Mouse (Mus musculus) layer of hippocampus, postnatal 10 days (tissue): ENCODE measurements around the gene Snrpd3. TPM values are rescaled to one million over a fixed set of nuclear protein-coding genes. Genes with fewer than 3 reads are reported as not detected.
A peak's percentile ranks its signal among the peaks of the same experiment; 100 is the strongest.
"Not testable (repeated sequence)": the region's sequence is repeated elsewhere in the genome, so short reads cannot be mapped to it uniquely, and the experiment has no call there.

Experiments
- DNase-seq, 2 experiments: peaks; one replicate each; pipeline ENCODE4 v3.0.0; 2021; ENCODE audit warnings: low spot score in 2 of 2
- total RNA-seq, 2 experiments: library from RNA; stranded (reverse); gene quantifications; 2 replicates each; pipeline ENCODE4 v1.2.3; 2021

The Snrpd3 gene
- total RNA-seq, 2 experiments from 2014 or later: 98.1 to 109 TPM

DNA sequence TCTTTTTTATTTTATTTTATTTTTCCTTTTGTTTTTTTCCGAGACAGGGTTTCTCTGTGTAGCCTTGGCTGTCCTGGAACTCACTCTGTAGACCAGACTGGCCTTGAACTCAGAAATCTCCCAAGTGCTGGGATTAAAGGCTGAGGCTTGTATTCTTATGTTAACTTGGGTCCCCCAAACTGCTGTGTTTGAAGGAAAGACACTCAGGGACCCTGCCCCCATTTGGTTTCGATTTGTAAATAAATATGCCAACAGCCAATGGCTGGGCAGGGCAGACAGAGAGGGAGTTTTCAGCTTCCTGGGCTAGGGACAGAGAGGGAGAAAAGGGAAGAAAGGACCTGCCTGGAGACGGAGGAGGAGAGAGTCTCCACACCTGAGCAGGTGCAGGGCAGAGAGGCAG, 17.6 kb upstream of the Snrpd3 start:
- no peak for DNase-seq

DNA sequence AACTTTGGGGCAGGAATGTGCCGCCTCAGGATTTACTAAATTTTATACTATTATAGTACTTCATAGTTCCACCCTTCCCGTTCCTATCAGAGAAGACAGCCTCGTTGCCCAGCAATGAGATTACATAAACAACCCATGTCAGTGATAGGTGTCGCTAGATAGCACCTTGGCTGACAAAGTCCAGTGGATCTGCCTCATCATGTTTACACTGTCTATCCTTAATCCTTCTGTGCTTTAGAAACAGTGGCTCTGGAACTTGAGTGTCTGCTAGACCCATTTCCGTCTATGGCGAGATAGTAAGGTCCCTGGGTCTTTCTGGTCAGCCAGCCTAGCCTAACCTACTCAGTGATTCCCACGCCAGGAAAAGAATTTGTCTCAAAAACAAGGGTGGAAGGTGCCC, 17.0 kb upstream of the Snrpd3 start:
- DNase-seq: no peak

DNA sequence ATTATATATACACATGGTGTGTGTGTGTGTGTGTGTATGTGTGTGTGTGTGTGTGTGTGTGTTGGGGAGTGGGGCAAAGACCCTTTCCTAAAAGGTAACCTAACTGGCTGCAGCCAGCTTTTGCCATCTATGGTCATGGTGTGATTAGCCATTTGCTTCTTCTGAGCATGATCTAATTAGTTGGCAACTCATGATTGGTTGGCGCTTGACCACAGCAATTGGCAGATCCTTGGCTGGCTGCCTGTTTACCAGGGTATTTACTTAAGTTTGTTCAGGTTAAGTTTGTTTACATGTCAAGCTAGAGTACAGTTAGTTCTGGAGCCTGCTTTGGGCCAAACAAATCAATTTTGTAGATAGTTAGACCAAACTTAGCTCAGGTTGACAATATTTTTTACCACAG, 15.7 kb upstream of the Snrpd3 start:
- DNase-seq: no peak

DNA sequence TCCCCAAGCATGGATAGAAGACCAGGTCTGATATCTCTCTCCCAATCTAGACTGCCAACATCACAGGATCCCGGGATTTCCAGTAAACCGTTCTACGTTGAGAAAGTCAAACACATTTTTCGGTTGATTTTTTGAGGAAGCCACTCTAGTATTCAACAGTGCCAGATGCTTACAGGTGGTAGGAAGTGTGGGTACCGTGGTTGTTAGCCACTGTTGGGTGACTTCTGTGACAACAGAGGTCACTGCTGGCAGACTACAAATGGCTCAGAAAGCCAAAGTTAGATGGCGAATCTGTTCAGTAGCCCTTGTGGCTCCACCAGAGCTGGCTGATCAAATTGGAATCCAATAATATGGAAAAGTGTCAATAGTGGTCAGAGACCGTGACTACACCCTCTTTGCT, 13.7 kb upstream of the Snrpd3 start:
- DNase-seq: no peak

DNA sequence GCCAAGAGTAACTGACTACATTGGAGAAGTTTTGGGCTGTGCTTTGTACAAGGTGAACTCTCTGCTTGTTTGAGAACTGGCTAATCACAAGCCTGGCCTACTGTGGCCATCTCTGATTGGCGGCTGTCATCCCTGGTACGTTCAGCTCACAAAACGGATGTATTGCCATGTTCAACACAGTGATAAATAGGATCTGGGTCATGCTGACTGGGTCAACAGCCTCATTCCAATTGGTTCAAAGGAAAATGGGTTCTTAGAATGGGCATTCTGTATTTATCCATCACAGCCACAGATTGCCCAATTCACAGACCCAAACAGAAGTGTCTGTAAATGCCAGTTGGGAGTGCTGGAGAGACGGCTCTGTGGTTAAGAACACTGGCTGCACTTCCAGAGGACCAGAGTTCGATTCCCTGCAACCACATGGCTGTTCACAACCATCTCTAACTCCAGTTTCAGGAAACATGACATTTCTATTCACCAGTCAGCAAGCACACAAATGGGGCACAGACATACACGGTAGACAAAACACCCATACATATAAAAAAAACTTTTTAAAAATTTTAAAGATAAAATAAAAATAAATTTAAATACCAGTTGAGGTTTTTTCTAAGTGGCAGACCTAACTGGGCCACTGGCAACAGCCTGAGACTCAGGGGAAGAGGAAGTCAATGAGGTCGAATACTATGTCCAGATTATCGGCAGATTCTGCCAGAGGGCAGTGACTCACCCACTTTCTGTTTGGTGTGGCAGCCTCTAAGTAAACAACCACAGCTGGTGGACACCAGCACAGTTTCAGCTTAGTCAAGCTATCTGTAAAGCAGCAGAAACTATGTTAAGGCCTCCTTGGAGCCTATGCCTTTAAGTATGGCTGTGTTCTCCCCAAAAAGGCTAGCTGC, 12.9 kb upstream of the Snrpd3 start:
- no peak for DNase-seq

DNA sequence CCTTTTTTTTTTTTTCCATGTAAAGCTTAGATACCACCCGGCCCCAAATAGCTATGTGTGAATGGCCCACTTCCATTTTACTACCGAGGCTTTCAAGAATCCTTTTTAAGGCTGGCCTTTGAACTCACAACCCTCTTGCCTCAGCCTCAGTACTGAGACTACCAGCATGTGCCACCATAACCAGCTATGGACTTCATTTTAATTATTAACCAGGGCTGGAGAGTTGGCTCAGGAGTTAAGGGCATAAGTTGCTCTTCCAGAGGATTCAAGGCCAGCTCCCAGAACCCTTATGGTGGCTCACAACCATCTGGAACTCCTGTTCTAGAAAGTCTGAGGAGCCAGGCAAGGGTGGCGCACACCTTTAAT, 12.2 kb upstream of the Snrpd3 start:
- DNase-seq: no peak

DNA sequence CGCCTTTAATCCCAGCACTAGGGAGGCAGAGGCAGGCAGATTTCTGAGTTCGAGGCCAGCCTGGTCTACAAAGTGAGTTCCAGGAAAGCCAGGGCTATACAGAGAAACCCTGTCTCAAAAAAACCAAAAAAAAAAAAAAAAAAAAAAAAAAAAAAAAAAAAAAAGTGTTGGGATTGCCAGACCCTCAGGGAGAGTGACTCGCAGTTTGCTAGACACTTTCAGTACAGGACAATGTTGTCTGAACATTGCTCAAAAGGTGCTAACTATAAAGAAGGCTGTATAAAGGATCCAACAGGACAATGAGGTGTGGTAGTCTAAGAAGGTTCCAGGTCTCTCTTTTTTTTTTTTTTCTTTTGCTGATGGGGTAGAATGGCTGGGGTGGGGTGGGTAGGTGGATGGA, 11.4 kb upstream of the Snrpd3 start:
- not testable (repeated sequence) for DNase-seq

DNA sequence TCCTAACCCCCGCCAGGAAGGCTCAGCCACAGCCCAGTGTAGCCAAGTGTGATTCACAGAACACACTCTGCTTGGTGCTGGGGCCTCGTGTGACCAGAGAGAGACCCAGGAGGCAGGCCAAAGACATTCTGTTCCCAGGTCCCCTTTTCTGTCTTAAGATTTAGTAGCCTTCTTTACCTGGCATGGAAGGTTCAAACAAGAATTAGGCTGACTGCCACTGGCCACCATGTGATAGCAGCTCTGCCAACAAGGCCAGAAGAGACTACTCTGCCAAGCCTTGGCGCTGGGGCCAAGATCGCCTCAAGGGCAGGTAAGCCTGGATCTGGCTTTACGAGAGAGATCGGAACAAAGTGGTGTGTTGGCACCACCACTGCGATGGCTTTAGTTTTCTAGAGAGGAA, 6.9 kb upstream of the Snrpd3 start:
- no peak for DNase-seq

DNA sequence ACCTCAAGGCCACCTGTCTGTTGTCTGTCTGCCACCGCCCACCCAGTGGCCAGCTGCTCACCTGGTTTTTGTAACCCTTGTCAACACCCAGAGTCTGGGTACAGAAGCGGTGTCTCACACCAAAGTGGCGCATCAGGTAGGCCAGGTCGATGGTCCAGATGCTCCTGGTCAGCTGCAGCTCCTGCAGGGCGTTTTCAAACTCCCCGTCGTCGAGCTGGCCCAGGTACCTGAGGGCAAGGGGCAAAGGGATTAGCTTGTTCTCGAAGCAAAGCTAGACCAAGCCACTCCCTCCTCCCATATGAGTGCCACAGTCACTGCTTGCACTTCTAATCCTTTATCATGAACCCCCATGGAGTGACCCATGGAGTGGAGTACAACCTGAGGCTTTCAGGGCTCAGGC, 6.3 kb upstream of the Snrpd3 start:
- DNase-seq: no peak

DNA sequence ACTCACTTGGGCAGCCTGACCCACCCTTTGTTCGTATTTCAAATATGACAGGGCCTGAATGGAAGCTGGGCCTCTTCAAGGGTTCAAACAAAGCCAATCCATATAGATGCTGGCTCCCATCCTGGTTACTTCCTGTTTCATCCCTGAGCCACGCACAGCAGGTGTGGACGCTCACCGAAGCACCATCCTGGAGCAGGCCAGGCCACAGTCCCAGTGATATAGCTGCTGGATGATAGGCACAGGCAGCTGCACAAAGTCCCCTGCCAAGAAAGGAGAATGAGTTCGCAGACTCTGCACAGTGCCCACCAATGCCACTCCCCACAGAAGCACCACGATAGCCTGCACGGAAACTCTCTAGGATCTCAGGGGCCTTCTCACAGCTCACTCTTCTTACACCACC, 5.5 kb upstream of the Snrpd3 start:
- no peak for DNase-seq

DNA sequence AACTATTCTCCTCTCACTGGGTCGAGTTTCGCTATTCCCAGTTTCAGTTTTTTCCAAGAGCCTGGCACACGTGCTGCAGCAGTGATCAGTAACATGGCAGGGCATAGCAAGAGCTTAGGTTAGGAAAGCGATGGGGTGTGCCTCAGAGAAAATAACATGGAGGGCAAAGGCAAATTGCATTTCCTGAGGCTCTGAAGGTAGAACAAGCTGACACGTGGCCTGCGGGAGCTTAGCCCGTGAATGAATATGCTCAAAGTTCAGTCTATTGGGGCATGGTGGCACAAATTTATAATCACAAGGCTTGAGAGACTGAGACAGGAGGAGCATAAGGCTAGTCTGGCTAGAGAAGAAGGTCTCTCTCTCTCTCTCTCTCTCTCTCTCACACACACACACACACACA, 4.6 kb upstream of the Snrpd3 start:
- DNase-seq: no peak

DNA sequence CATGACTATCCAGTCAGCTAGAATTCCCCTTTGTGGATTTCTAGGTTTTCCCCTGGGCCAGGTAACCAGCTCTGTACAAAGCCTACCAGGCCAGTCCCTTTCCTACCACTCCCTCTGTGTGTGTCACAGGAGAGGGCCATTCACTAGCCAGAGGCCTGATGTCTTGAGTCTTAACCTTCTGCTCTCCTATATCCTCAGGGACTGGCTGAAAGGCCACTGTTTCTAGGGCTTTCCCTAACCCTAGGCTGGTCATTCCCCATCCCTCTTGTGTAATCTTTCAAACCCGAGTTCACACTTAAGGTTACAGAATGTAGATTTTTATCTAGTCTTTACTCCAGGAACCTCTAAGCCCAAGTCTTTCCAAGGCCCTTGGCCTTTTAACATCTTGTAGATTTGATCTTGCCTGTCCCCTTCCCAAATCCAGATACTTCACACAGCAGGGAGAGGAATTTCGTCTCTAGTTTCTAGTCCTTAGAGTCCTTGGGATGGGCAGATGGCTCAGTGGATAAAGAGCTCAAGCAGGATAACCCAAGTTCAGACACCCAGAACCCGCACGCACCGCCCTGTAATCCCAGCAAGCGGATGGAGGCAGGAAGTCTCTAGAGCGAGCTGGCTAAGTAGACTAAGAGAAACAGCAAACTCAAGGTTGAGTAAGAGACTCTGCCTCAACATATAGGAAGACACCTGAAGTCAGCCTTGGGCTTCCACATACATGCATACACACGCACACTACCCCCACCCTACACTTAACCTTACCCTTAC, 3.9 kb upstream of the Snrpd3 start:
- no peak for DNase-seq

DNA sequence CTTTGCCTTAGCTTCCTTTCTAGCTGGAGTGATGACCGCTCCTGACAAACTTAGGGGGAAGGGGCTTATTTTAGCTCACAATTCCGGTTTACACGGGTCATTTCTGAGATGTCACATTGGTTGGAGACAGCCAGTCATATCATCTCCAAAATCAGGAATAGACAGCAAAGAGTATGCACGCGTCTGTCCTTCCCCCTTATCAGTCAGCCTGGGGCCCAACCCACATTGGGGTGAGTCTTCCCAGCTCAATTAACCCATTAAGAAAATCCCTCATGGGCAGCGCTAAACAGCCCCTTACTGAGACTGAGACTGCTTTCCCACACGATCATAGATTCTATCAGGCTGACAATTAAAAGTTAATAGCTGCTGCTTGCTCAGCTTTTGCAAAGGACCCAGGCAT, 3.0 kb upstream of the Snrpd3 start:
- DNase-seq: no peak

DNA sequence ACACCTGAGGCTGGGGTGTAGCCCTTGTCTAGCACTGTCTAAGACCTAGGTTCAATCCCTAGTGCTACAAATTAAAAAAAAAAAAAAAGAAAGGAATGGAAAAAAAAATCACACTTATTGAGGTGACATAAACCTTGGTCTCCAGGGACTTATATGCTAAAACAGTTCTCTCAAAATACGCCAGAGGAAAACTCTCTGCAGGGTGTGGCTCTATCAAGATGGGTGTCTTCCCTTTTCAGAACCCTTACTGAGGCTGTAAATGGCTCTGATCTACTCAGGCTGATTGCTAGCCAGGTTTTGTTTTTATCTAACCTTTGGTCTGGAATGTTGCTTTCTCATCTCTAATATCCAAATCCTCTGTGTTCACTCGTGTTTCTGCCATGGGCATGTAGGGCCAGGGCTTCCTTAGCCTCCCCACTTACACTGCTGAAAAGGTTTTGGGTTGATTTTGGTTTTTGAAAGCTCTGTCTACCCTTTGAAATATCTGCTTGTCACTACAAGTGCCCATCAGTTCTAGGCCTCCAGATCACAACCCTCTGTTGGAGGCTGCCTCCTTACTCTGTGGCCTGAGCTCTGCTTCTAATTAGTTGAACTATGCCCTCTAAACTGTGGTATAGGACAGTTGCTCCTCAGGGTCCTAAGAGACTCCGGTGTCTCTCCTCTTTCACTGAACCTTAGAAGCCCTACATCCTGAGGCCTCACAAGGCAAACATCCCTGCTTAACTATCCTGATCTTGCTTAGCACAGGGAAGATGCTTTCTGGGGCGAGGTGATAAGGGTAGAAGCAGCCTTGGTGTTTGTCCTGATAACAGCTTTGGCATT, 1.9 kb upstream of the Snrpd3 start:
- no peak for DNase-seq

DNA sequence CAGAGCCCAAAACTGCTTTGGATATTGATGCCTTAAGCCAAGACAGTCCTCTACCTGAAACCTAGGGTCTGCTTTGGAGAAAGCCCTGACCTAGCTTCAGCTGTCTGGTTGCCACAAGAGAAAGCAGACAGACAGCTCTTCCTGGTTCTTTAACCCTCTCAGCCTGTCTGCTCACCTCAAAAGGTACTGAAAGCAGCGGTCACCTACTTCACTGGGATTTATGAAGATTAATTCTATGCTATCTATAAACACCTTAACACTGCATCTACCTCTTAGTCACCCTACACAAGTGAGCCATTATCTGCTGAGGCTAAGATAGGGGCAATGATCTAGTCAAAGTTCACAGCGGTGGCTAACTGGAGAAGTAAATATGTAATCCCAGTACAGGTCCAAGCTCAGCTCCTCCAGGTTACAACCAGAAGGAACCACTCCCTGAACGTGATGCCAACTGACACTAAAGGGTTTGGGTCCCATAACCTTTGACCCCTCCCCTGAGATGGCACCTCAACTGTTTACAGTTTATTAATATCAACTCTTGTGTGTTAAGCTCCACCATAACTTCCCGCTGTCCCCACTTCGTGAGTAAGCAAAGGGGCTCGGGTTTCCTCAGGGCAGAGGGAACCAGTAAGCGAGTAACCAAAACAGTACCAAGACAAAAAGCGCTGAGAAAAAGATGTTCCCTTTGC, 1.2 kb upstream of the Snrpd3 start:
- DNase-seq: no peak

DNA sequence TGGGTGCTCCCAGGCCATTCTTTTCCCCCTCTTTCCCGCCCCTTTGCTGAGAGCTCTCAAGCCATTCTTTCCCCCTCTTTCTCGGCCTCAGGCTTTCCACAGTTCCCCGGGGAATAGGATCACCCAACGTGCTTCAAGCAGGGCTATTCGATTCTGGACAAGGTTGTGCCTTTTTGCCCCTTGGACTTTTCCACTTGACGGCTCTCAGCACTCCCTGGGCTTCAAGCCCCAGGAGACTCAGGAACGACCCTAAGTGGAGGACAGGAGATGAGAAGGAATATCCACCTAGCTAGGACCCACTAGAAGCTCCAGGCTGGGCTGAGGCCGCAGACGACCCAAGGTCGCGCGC, 653 bp upstream of the Snrpd3 start:
- DNase-seq: no peak

DNA sequence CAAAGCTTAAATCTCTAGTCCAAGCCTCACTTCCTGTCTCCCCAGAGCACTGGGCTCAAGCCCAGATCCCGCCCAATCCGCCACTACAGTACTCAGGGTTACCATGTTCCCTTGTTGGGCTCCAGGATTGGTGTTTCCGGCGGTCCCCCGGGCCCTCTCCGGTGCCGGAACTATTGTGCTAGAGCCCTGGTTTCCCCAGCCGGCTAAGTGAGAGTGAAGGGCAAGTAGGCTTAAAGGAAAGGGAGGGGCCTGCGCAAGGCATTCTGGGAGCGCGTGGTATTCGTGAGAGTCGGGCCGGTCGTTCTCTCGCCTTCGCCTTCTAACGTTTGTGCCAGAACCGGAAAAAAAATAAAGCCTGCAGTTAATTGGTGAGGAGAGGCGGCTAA, 400 bp downstream of the Snrpd3 start, which contains the start of gene Gucd1:
TSS of gene Gucd1 (minus strand) at position 215 of the 386 bp plus-strand sequence.
- DNase-seq: peak; percentile 99

DNA sequence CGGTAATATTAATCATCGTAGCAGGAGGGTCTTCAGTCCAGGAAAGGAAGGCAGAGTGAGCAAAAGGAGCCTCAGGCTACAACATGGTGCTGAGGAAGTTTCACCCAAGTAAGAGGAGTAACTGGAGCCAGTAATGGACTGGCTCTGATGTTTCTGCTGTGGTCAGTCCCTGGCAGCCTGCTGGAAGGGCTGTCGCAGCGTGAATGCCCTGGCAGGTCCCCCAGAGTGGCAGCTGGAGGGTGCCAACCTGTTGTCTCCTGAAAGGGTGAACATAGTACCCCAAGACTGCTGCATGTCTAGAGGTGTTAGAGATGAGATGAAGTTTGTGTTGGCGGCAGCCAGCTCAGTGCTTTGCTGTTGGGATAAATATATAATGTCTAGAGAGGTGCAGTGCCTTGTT, 3.2 kb downstream of the Snrpd3 start:
- no peak for DNase-seq

DNA sequence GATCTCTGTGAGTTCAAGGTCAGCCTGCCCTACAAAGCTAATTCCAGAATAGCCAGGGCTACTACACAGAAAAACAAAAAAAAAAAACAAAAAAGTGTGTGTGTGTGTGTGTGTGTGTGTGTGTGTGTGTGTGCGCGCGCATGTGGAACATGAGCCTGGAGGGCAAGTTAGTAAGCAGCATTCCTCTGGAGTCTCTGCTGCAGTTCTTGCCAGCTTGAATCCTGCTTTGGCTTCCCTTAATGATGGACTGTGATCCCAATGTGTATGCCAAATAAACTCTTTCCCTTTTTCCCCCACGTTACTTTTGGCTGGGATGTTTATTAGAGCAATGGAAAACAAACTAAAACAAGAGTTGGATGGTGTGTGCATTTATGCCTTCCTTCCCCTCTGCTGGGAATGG, 4.3 kb downstream of the Snrpd3 start:
- no peak for DNase-seq

DNA sequence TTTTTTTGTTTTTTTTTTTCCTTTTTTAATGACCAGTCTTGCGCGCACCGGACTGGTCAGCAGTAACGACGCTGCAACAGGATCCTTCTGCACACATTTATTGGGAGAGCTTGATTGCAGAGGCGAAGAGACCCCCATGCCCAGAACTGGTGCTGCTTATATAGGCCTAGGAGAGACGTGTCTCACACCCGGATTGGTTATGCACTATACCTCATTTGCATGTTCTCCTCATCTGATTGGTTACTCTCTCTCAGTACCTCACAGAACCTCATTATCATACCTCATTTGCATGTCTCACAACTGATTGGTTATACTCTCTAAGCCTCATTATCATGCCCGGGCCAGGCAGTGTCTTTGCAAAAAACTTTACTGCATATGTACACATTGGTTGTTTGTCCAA, 8.1 kb downstream of the Snrpd3 start:
- not testable (repeated sequence) for DNase-seq

DNA sequence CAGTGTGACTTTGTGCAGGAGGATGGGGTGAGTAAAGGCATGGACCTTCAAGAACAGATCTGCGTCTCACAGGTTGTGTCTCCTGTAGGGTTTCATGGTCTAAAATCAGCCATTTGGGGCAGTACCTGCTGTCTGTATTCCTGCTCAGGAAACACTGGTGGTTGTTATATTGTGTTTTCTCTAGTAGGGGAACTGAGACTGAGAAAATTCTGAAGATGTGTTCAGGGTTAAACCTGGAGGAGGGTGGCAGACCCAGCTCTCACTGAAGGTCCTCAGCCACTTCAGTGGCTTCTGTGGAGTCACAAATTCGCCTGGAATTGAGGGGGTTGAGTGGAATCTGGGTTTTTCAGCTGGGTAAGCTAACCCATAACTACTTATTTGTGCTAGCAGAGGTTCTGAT, 13.0 kb downstream of the Snrpd3 start:
- no peak for DNase-seq
